Mouse (Mus musculus) thymus, adult 2 months (tissue): Measurements from ENCODE around the gene Kng2.
"Not testable (repeated sequence)": the region's sequence is repeated elsewhere in the genome, so short reads cannot be mapped to it uniquely, and the experiment has no call there.

Experiments
- CTCF ChIP-seq: fragments of 200-500 bp; IDR thresholded peaks from 2 replicates; pipeline ENCODE4 v1.5.1; 2012; ENCODE audit warnings: mild to moderate bottlenecking, control low read depth, low read length, moderate library complexity, borderline replicate concordance; ENCODE audit not compliant: control insufficient read depth, poor library complexity, insufficient read depth; ENCODE audit errors: extremely low read depth
- POLR2A ChIP-seq: fragments of 200-500 bp; IDR thresholded peaks from 2 replicates; pipeline ENCODE4 v1.6.1; 2012; ENCODE audit warnings: mild to moderate bottlenecking, low read length, control low read depth, moderate library complexity; ENCODE audit not compliant: control insufficient read depth, poor library complexity, insufficient read depth; ENCODE audit errors: extremely low read depth

DNA sequence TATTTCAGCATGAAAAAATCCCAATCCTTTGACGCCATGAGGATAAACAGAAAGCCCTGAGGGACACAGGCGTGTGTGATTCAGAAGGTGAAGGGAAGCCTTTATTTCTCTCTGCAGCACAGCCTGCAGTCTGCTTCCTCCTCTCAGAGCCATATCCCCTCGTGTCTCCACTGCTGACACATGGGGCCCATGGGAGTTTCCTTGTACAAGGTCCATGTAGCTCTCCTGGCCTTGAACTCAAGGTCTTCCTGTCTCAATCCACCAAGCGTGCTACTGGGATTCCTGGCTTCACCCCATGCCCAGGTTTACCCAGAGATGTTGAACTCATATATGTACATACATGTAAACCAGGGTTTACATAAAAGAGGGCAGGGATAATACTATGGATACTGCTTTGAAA lies 30.3 kb upstream of the Kng2 start:
- not testable (repeated sequence) for TF ChIP-seq CTCF, POLR2A
